Mouse (Mus musculus) left cerebral cortex, postnatal 10 days (tissue): Measurements from ENCODE around the gene Stx1b. TPM values are rescaled to one million over a fixed set of nuclear protein-coding genes. Genes with fewer than 3 reads are reported as not detected.
"Not testable (repeated sequence)": the region's sequence is repeated elsewhere in the genome, so short reads cannot be mapped to it uniquely, and the experiment has no call there.

Experiments used
- DNase-seq, 2 experiments: peaks; one replicate each; pipeline ENCODE4 v3.0.0; 2021 to 2022; ENCODE audit warnings: low spot score in 2 of 2, mixed read lengths in 1 of 2; ENCODE audit errors: extremely low spot score in 1 of 2
- intact Hi-C: fragments of 180-260 bp; cut with DNase I; formaldehyde crosslinking; loops from one replicate; pipeline ENCODE4 v1.15.1; 2025
- total RNA-seq, 2 experiments: library from RNA; stranded (reverse); gene quantifications; 2 replicates each; pipeline ENCODE4 v1.2.3; 2021

The Stx1b gene
- total RNA-seq = 100 to 1,000 TPM; 340 to 347 TPM

- peak; percentile 52 to 90 for DNase-seq
- intact Hi-C loops = no loop called here
Measured at GRCm38 (mm10) chr7:127824176-127824871, at the start of gene Stx1b, which contains the start of gene Stx4a. Gene Stx1b, minus strand, starts transcription at chr7:127824549. Gene Stx4a, plus strand, starts transcription at chr7:127824294.

- intact Hi-C loops = no loop called here
- no peak for DNase-seq
Measured at GRCm38 (mm10) chr7:127870136-127870821, 45.9 kb upstream of the Stx1b start.

- intact Hi-C loops = no loop called here
- peak; percentile 33 to 76 for DNase-seq
Measured at GRCm38 (mm10) chr7:127869149-127869810, 44.9 kb upstream of the Stx1b start.

- no peak for DNase-seq
- intact Hi-C loops = no loop called here
Measured at GRCm38 (mm10) chr7:127867641-127868040, 43.3 kb upstream of the Stx1b start.

- intact Hi-C loops = no loop called here
- DNase-seq = peak in 1 of 2 experiments; percentile 22
Measured at GRCm38 (mm10) chr7:127866434-127866833, 42.1 kb upstream of the Stx1b start.

GRCm38 (mm10) chr7:127858258-127858657, 33.9 kb upstream of the Stx1b start:
- DNase-seq = no peak
- intact Hi-C loops = no loop called here

- no peak for DNase-seq
- intact Hi-C loops = no loop called here
Measured at GRCm38 (mm10) chr7:127850906-127851305, 26.6 kb upstream of the Stx1b start.

- intact Hi-C loops = no loop called here
Measured at GRCm38 (mm10) chr7:127849973-127850875, 25.9 kb upstream of the Stx1b start.

GRCm38 (mm10) chr7:127842001-127842718, 17.8 kb upstream of the Stx1b start:
- intact Hi-C loops = no loop called here
- DNase-seq = peak; percentile 53 to 90

More at GRCm38 (mm10) chr7:127849973-127850875, 25.9 kb upstream of the Stx1b start:
- DNase-seq = no peak

- intact Hi-C loops = no loop called here
- DNase-seq = peak; percentile 96 to 98
Measured at GRCm38 (mm10) chr7:127841340-127842000, 17.1 kb upstream of the Stx1b start.

GRCm38 (mm10) chr7:127840886-127841285, 16.5 kb upstream of the Stx1b start:
- peak; percentile 56 to 87 for DNase-seq
- intact Hi-C loops = no loop called here

- intact Hi-C loops, DNase-seq: not testable (repeated sequence)
Measured at GRCm38 (mm10) chr7:127840031-127840430, 15.7 kb upstream of the Stx1b start.

GRCm38 (mm10) chr7:127837878-127838277, 13.5 kb upstream of the Stx1b start:
- DNase-seq, intact Hi-C loops: not testable (repeated sequence)

GRCm38 (mm10) chr7:127837473-127837872, 13.1 kb upstream of the Stx1b start:
- no peak for DNase-seq
- intact Hi-C loops = no loop called here

- DNase-seq = no peak
- intact Hi-C loops = no loop called here
Measured at GRCm38 (mm10) chr7:127835550-127835949, 11.2 kb upstream of the Stx1b start.

- intact Hi-C loops = no loop called here
- no peak for DNase-seq
Measured at GRCm38 (mm10) chr7:127823236-127824171, 845 bp downstream of the Stx1b start.

- intact Hi-C loops = no loop called here
- DNase-seq = no peak
Measured at GRCm38 (mm10) chr7:127822494-127822893, 1.9 kb downstream of the Stx1b start.
